Mouse (Mus musculus): Measurements from ENCODE around the gene Fnbp1.

Gene Fnbp1

GRCm38 (mm10) chr2:31103321-31103720 is 38.5 kb downstream of the Fnbp1 start:
- ATAC-seq (ENCODE audit: insufficient number of reproducible peaks, low FRiP score, low TSS enrichment): no peak

GRCm38 (mm10) chr2:31101285-31101684 is 40.5 kb downstream of the Fnbp1 start:
- no peak for ATAC-seq (ENCODE audit: insufficient number of reproducible peaks, low FRiP score, low TSS enrichment)

GRCm38 (mm10) chr2:31099079-31099478 is 42.7 kb downstream of the Fnbp1 start:
- ATAC-seq (ENCODE audit: insufficient number of reproducible peaks, low FRiP score, low TSS enrichment): no peak

- ATAC-seq (ENCODE audit: insufficient number of reproducible peaks, low FRiP score, low TSS enrichment): no peak
Observed at GRCm38 (mm10) chr2:31098616-31099015, 43.2 kb downstream of the Fnbp1 start.

- ATAC-seq (ENCODE audit: insufficient number of reproducible peaks, low FRiP score, low TSS enrichment): no peak
Observed at GRCm38 (mm10) chr2:31097276-31097675, 44.5 kb downstream of the Fnbp1 start.

- no peak for ATAC-seq (ENCODE audit: insufficient number of reproducible peaks, low FRiP score, low TSS enrichment)
Observed at GRCm38 (mm10) chr2:31096119-31096518, 45.7 kb downstream of the Fnbp1 start.

GRCm38 (mm10) chr2:31094565-31094964 is 47.2 kb downstream of the Fnbp1 start:
- ATAC-seq (ENCODE audit: insufficient number of reproducible peaks, low FRiP score, low TSS enrichment): no peak

GRCm38 (mm10) chr2:31092939-31093338 is 48.9 kb downstream of the Fnbp1 start:
- ATAC-seq (ENCODE audit: insufficient number of reproducible peaks, low FRiP score, low TSS enrichment): no peak

GRCm38 (mm10) chr2:31091182-31091581 is 50.6 kb downstream of the Fnbp1 start:
- ATAC-seq (ENCODE audit: insufficient number of reproducible peaks, low FRiP score, low TSS enrichment): no peak

GRCm38 (mm10) chr2:31089607-31090006 is 52.2 kb downstream of the Fnbp1 start:
- ATAC-seq (ENCODE audit: insufficient number of reproducible peaks, low FRiP score, low TSS enrichment): no peak

- ATAC-seq (ENCODE audit: insufficient number of reproducible peaks, low FRiP score, low TSS enrichment): no peak
Observed at GRCm38 (mm10) chr2:31088871-31089270, 52.9 kb downstream of the Fnbp1 start.

- peak; percentile 49; the same call in 1 of the 2 replicates for ATAC-seq (ENCODE audit: insufficient number of reproducible peaks, low FRiP score, low TSS enrichment)
Observed at GRCm38 (mm10) chr2:31087663-31088661, 53.8 kb downstream of the Fnbp1 start.

- ATAC-seq (ENCODE audit: insufficient number of reproducible peaks, low FRiP score, low TSS enrichment): no peak
Observed at GRCm38 (mm10) chr2:31087085-31087484, 54.7 kb downstream of the Fnbp1 start.

GRCm38 (mm10) chr2:31086543-31086942 is 55.3 kb downstream of the Fnbp1 start:
- ATAC-seq (ENCODE audit: insufficient number of reproducible peaks, low FRiP score, low TSS enrichment): no peak

GRCm38 (mm10) chr2:31084169-31084850 is 57.5 kb downstream of the Fnbp1 start:
- ATAC-seq (ENCODE audit: insufficient number of reproducible peaks, low FRiP score, low TSS enrichment): no peak

- no peak for ATAC-seq (ENCODE audit: insufficient number of reproducible peaks, low FRiP score, low TSS enrichment)
Observed at GRCm38 (mm10) chr2:31083372-31083771, 58.4 kb downstream of the Fnbp1 start.

GRCm38 (mm10) chr2:31082639-31083038 is 59.2 kb downstream of the Fnbp1 start:
- no peak for ATAC-seq (ENCODE audit: insufficient number of reproducible peaks, low FRiP score, low TSS enrichment)

GRCm38 (mm10) chr2:31081349-31081748 is 60.5 kb downstream of the Fnbp1 start:
- ATAC-seq (ENCODE audit: insufficient number of reproducible peaks, low FRiP score, low TSS enrichment): no peak

- ATAC-seq (ENCODE audit: insufficient number of reproducible peaks, low FRiP score, low TSS enrichment): no peak
Observed at GRCm38 (mm10) chr2:31079117-31079516, 62.7 kb downstream of the Fnbp1 start.

- ATAC-seq (ENCODE audit: insufficient number of reproducible peaks, low FRiP score, low TSS enrichment): no peak
Observed at GRCm38 (mm10) chr2:31077574-31077973, 64.2 kb downstream of the Fnbp1 start.
